Mouse (Mus musculus) brown adipose tissue, adult 24 weeks (tissue): Measurements from ENCODE around the gene Gm30083. TPM values are rescaled to one million over a fixed set of nuclear protein-coding genes. Genes with fewer than 3 reads are reported as not detected.

ENCODE experiments used
- H3K27ac ChIP-seq: fragments of 200-500 bp; replicated peaks from 2 replicates; pipeline ENCODE4 v1.5.1; 2012; ENCODE audit warnings: low read depth, mild to moderate bottlenecking, low read length
- H3K4me1 ChIP-seq: fragments of 200-500 bp; 2 replicates; pipeline ENCODE4 v1.6.1; 2012; ENCODE audit warnings: low read length, mixed read lengths; ENCODE audit not compliant: control insufficient read depth, insufficient read depth, insufficient read length
- H3K4me3 ChIP-seq: fragments of 200-500 bp; 2 replicates; pipeline ENCODE4 v1.5.1; 2012; ENCODE audit warnings: low read depth, mild to moderate bottlenecking, low read length, moderate library complexity; ENCODE audit not compliant: insufficient read depth
- polyA plus RNA-seq: library from polyadenylated mRNA; stranded (reverse); fragments of >200 nt; gene quantifications from 2 replicates; pipeline ENCODE4 v1.2.4, GENCODE M21; 2012; ENCODE audit not compliant: missing spikeins, insufficient read depth, insufficient read length

Gene Gm30083
- polyA plus RNA-seq, 1 experiment: not detected

- Histone ChIP-seq H3K4me1 (no peaks in the 10 kb centered on the region), H3K27ac (no peak overlapping the region), H3K4me3 (no peak overlapping the region)
These were observed 23.0 kb downstream of the Gm30083 start for GRCm38 (mm10) chr14:33991971-33992370.

GRCm38 (mm10) chr14:33989201-33989600 lies 25.8 kb downstream of the Gm30083 start:
- Histone ChIP-seq H3K27ac (no peak overlapping the region), H3K4me1 (no peaks in the 10 kb centered on the region), H3K4me3 (no peak overlapping the region)

DNA sequence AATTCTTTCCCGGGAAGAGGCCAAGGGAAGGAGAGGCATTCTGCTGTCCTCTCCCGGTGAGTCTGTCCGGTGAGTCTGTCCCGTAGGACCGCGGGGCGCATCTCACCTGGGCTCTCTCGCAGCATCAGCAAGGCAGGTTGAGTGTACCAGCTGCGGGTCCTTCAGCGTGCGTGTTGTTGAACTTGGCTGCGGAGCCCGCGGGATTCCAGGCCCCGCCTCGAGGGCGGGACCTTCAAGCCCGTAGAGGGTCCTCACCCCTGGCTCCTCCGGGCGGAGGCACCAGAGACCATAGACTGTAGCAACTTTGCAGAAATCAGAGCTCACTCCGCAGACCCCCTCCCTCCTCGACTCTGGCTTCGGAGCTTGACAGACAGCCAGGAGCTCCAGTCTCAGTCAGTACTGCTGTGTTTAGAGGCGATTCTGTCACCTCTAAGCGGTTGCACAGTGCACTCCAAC lies 36.4 kb downstream of the Gm30083 start, which contains the start of gene Zfp488:
Gene Zfp488 (minus strand): TSS at position 161 of the 456 bp plus-strand sequence.
- H3K4me3 ChIP-seq: no peak within 1 kb of the TSS
- H3K4me1 ChIP-seq: no peaks in the 10 kb centered on the region
- no peak within 1 kb of the TSS for H3K27ac ChIP-seq

- no peak overlapping the region for H3K4me3 ChIP-seq
These were observed 37.2 kb downstream of the Gm30083 start for GRCm38 (mm10) chr14:33977748-33978147.

DNA sequence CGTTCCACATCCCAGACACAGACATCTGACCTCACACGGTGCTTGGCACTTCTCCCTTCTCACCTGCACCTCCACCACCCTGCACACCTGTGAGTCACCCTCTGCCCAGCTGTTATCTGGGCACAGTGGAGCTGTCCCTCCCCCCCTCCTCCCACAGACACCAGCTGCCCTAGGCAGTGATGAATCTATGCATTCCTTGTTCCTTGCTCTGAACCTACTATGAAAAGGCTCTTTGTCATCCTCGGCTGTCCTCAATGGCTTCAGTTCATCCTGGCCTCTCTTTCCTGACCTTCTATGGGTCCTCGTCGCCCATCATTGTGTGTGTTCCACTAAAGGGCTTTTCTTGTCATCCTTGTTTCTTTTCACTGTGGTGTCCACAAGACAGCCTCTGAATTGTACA lies 40.2 kb downstream of the Gm30083 start:
- Histone ChIP-seq H3K27ac (no peak overlapping the region), H3K4me3 (no peak overlapping the region), H3K4me1 (no peaks in the 10 kb centered on the region)

More at GRCm38 (mm10) chr14:33977748-33978147, 37.2 kb downstream of the Gm30083 start:
- no peak overlapping the region for H3K27ac ChIP-seq
- H3K4me1 ChIP-seq: no peaks in the 10 kb centered on the region

GRCm38 (mm10) chr14:33972679-33973078 lies 42.3 kb downstream of the Gm30083 start:
- Histone ChIP-seq H3K4me1 (no peaks in the 10 kb centered on the region), H3K27ac (no peak overlapping the region), H3K4me3 (no peak overlapping the region)

GRCm38 (mm10) chr14:33965675-33966074 lies 49.3 kb downstream of the Gm30083 start:
- no peak overlapping the region for H3K4me3 ChIP-seq
- H3K4me1 ChIP-seq: no peaks in the 10 kb centered on the region
- H3K27ac ChIP-seq: no peak overlapping the region

GRCm38 (mm10) chr14:33959341-33959740 lies 55.6 kb downstream of the Gm30083 start:
- H3K4me3 ChIP-seq: no peak overlapping the region
- H3K27ac ChIP-seq: no peak overlapping the region
- H3K4me1 ChIP-seq: no peaks in the 10 kb centered on the region

DNA sequence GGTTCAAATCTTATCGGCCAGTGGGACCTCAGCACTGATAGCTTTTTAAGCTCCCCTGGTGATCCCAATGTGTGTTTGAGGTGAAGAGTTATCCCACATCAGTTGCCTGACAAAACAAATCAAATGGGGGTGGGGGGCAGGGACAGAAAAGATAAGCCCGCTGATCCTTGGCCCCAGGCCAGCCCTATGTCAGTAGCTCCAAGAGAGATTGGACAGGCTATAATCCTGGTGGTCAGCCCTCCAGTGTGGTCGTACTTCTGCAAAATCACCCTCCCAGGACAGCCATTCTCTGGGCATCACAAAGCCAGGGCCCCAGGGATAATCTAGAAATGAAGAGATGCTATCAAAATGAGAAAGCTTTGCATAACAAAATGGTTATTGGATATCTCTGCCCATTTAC lies 56.1 kb downstream of the Gm30083 start:
- H3K4me3 ChIP-seq: no peak overlapping the region

GRCm38 (mm10) chr14:33958186-33958585 lies 56.8 kb downstream of the Gm30083 start:
- no peak overlapping the region for H3K4me3 ChIP-seq
- H3K27ac ChIP-seq: no peak overlapping the region
- no peaks in the 10 kb centered on the region for H3K4me1 ChIP-seq

More for the DNA sequence above, 56.1 kb downstream of the Gm30083 start:
- Histone ChIP-seq H3K27ac (no peak overlapping the region), H3K4me1 (no peaks in the 10 kb centered on the region)

DNA sequence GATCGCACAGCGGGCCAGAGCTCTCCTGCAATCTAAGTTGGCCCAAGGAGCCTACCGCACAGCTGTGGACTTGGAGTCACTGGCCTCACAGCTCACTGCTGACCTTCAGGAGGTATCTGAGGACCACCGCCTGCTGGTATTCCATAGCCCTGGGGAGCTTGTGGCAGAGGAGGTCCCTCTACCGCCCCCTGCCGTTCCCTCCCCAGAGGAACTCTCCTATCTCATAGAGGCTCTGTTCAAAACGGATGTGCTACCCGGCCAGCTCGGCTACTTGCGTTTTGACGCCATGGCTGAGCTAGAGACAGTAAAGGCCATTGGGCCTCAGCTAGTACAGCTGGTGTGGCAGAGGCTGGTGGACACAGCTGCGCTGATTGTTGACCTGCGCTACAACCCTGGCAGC lies 58.9 kb downstream of the Gm30083 start:
- no peaks in the 10 kb centered on the region for H3K4me1 ChIP-seq
- no peak overlapping the region for H3K4me3 ChIP-seq

DNA sequence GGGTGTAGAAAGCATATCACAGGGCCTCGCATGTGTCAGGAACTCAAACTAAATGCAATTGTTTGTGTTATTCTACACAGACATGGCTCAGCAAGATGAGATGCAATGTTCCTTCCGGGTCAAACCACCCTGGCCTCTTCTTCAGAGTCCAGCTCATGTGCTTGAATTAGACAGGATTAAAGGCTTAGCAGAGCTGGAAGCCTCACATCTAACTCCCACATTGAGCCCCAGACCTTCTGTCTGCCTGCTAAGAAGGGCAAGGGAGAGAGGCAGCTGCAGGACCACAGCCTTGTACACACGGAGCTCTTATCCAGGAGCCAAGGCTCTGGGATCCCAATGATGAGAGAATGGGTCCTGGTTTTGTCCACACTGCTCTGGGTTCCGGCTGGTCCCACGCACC lies 61.2 kb downstream of the Gm30083 start, which contains the start of gene Rbp3:
Gene Rbp3 (plus strand): TSS at position 243 of the 400 bp plus-strand sequence.
- H3K4me1 ChIP-seq: no peaks in the 10 kb centered on the region
- no peak within 1 kb of the TSS for H3K27ac ChIP-seq
- no peak within 1 kb of the TSS for H3K4me3 ChIP-seq

More for the DNA sequence above, 58.9 kb downstream of the Gm30083 start:
- no peak overlapping the region for H3K27ac ChIP-seq

DNA sequence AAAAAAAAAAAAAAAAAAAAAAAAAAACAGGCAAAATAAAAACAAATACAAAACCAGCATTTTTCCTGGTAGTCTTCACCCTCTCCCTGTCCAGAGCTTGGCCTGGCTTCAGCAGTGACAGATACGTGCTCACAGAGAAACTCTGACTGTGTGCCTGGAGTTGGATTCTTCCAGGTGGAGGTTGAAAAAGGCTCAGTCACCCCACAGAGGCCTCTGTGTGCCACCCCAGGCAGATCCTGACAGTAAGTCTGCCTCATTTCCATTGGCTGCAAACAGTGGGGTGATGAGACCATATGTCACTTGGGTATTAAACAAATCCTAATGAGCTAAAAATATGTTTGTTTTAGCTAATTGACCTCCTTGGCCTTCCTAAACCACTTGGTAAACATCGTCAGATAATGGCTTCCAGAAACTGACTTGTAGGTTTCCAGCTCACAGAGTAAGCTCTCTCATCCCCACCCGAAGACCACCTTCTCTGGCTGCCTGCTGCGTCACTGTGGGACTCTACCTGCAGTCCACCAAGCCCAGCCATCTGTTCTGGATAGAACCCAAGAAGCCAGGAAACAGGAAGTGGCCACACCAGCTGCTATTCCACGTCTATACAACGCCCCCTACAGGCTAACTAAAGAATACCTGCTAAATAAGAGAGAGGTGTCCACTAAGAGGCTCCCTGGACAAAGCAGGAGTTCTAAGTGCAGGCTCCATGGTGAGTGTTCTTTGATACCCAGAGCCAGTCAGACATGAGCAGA lies 62.6 kb downstream of the Gm30083 start:
- Histone ChIP-seq H3K27ac (no peak overlapping the region), H3K4me1 (no peaks in the 10 kb centered on the region), H3K4me3 (no peak overlapping the region)

GRCm38 (mm10) chr14:33946125-33946524 lies 68.9 kb downstream of the Gm30083 start:
- H3K4me1 ChIP-seq: no peaks in the 10 kb centered on the region
- no peak overlapping the region for H3K4me3 ChIP-seq
- H3K27ac ChIP-seq: no peak overlapping the region

GRCm38 (mm10) chr14:33942222-33942621 lies 72.8 kb downstream of the Gm30083 start:
- H3K4me1 ChIP-seq: no peaks in the 10 kb centered on the region
- no peak overlapping the region for H3K4me3 ChIP-seq

GRCm38 (mm10) chr14:33940739-33941138 lies 74.2 kb downstream of the Gm30083 start, which contains the start of gene Gdf2:
TSS of gene Gdf2 (plus strand) at chr14:33941039.
- no peak within 1 kb of the TSS for H3K27ac ChIP-seq
- H3K4me3 ChIP-seq: no peak within 1 kb of the TSS
- no peaks in the 10 kb centered on the region for H3K4me1 ChIP-seq

More at GRCm38 (mm10) chr14:33942222-33942621, 72.8 kb downstream of the Gm30083 start:
- no peak overlapping the region for H3K27ac ChIP-seq
